Mouse (Mus musculus): ENCODE data around the gene Mup5.
"Not testable (repeated sequence)": the region's sequence is repeated elsewhere in the genome, so short reads cannot be mapped to it uniquely, and the experiment has no call there.

The Mup5 gene

DNA sequence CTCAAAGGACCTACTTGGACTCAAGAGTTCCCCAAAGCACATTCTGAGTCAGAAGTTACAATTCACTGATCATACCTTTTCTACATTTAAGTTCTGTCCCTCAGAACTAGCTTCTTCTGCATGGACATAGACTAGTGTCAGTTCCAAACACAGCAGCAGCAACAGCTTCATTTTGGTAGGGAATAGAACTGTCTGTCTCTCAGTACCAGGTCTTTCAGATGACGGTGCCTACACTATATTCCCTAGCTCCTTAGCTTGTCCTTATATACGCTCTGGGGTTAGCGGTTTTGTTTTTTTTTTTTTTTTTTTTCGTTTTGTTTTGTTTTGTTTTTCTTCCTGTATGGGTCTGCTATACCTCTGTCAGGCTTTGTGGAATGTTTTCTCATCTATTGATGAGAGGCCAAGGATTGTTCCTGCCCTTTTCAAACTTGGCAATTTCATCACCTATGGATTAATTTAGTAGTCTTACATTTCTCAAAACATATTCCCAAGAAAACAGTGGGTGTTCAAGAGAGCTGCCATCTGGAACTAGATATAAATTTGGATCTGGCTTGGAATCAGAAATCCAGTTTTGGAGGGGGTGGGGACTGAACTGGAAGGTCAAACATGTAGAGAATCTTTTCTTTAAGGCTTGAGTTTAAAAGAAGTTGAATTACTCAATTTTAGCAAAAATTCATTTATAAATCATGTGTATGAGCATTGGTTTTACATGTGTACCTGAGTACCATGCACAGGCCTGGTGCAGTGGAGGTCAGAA is at the start of gene Mup5:
Gene Mup5 (minus strand): TSS at position 282 of the 757 bp plus-strand sequence.
- TF ChIP-seq NANOG (IDR thresholded peaks at IDR 0.05; ENCODE audit: borderline replicate concordance, low read length) (no peak), CTCF (conservative IDR thresholded peaks at IDR 0.05; ENCODE audit: low read length) (no peak)
- H3K4me1 ChIP-seq (replicated peaks; ENCODE audit: low read depth, low read length) = no peaks in the 10 kb centered on the region
- peaks cover 44% of the 10 kb centered on the region for H3K9me3 ChIP-seq (ENCODE audit: low read length)
- H3K4me3 ChIP-seq (replicated peaks; ENCODE audit: low read length) = no peak within 1 kb of the TSS
- no peaks in the 10 kb centered on the region for H3K36me3 ChIP-seq (ENCODE audit: insufficient read depth, low read length)
- H3K27me3 ChIP-seq (ENCODE audit: insufficient read depth, low read length) = no peaks in the 10 kb centered on the region

DNA sequence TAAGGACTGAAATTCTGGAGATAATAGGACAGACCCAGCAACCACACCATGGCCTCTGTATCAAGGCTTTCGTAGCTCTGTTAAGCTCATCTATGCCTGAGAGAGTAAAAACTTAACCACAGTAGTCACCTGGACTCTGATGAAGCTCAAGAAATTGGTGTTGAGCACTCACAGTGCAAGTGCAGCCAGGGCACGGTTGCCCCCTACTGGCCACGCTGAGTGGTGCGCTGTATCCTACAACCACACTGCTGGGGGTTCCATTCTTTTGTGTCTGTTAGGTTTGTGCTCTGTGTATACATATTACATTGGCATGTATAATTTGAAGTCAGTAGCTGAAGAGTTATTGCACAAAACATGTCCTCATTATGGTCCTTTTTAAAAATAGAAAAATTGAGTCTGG is 23.1 kb upstream of the Mup5 start:
- Histone ChIP-seq H3K4me1 (replicated peaks; ENCODE audit: low read depth, low read length) (no peaks in the 10 kb centered on the region), H3K4me3 (replicated peaks; ENCODE audit: low read length) (no peak overlapping the region), H3K9me3 (ENCODE audit: low read length) (peaks cover 8% of the 10 kb centered on the region; the same call in 1 of the 2 replicates), H3K27me3 (ENCODE audit: insufficient read depth, low read length) (no peaks in the 10 kb centered on the region), H3K36me3 (ENCODE audit: insufficient read depth, low read length) (no peaks in the 10 kb centered on the region)
- TF ChIP-seq NANOG (IDR thresholded peaks at IDR 0.05; ENCODE audit: borderline replicate concordance, low read length) (no peak), CTCF (conservative IDR thresholded peaks at IDR 0.05; ENCODE audit: low read length) (peak; percentile 89)

DNA sequence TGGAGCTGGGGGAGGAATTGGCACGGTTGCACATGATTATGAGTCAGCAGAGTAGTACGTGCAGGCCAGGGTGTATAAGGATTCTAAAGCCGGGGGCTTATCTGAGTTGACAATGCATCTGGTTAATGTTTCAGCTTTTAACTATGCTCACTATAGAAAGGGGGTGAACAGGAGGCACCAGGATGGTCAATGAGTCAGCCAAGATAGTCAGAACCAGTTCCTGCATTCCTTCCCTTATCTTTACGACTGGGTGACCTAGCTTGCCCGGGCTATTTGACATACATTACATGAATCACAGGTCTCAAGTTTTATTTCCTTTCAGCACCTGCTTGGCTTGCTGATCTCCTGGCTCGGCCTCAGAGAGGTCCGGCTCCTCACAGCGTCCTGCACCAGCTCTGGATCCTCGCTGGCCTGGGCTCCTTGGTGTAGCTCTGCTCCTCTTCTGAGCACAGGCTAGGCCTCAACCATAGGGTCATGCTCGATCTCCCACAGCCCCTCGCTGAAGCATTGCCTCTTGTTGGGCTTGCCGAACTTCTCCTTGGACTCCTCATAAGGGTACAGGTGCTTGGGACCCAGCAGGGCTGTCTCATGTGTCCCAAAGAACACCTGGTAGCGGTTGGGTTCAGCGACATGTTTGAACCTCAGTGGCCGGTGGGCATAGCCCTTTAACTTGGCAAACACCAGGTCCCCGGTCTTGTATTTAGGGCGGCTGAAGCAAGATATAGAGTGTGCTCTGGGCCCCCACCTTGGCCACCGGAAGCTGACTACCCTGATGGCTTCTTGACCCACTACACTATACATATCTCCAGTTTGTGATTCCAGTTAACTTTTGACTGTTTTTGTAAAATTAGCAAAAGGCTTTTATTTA is 21.0 kb upstream of the Mup5 start:
- no peaks in the 10 kb centered on the region for H3K36me3 ChIP-seq (ENCODE audit: insufficient read depth, low read length)
- TF ChIP-seq NANOG (IDR thresholded peaks at IDR 0.05; ENCODE audit: borderline replicate concordance, low read length) (no peak), POU5F1 (IDR thresholded peaks at IDR 0.05; ENCODE audit: borderline replicate concordance, low read length) (no peak), CTCF (conservative IDR thresholded peaks at IDR 0.05; ENCODE audit: low read length) (no peak)
- H3K27me3 ChIP-seq (ENCODE audit: insufficient read depth, low read length) = no peaks in the 10 kb centered on the region

DNA sequence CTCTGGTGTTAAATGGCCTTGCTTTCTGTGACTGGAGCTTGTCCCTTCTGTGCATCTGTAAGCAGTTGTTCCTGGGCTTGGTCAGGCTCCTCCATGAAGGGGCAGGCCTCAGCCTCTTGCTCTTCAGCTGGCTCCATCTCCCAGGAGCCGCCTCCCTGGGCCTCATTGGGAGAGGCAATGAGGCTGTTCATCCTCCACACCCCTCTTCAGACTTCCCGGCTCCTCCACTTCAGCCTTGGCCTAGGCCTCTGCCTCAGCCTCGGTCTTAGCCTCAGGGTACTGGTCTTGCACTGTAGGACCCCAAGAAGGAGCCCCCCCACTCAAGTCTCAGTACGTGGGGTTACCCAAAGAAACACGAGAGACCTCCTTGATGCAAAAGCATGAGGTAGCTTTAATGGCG is 20.3 kb upstream of the Mup5 start:
- no peak overlapping the region for H3K4me3 ChIP-seq (replicated peaks; ENCODE audit: low read length)
- H3K4me1 ChIP-seq (replicated peaks; ENCODE audit: low read depth, low read length) = no peaks in the 10 kb centered on the region
- TF ChIP-seq POU5F1 (IDR thresholded peaks at IDR 0.05; ENCODE audit: borderline replicate concordance, low read length) (no peak), NANOG (IDR thresholded peaks at IDR 0.05; ENCODE audit: borderline replicate concordance, low read length) (no peak), CTCF (conservative IDR thresholded peaks at IDR 0.05; ENCODE audit: low read length) (no peak)
- no peaks in the 10 kb centered on the region for H3K27me3 ChIP-seq (ENCODE audit: insufficient read depth, low read length)
- H3K36me3 ChIP-seq (ENCODE audit: insufficient read depth, low read length) = no peaks in the 10 kb centered on the region
- peaks cover 15% of the 10 kb centered on the region for H3K9me3 ChIP-seq (ENCODE audit: low read length)

More for the DNA sequence above, 21.0 kb upstream of the Mup5 start:
- no peaks in the 10 kb centered on the region for H3K4me1 ChIP-seq (replicated peaks; ENCODE audit: low read depth, low read length)
- no peak overlapping the region for H3K4me3 ChIP-seq (replicated peaks; ENCODE audit: low read length)
- H3K9me3 ChIP-seq (ENCODE audit: low read length) = peaks cover 15% of the 10 kb centered on the region

DNA sequence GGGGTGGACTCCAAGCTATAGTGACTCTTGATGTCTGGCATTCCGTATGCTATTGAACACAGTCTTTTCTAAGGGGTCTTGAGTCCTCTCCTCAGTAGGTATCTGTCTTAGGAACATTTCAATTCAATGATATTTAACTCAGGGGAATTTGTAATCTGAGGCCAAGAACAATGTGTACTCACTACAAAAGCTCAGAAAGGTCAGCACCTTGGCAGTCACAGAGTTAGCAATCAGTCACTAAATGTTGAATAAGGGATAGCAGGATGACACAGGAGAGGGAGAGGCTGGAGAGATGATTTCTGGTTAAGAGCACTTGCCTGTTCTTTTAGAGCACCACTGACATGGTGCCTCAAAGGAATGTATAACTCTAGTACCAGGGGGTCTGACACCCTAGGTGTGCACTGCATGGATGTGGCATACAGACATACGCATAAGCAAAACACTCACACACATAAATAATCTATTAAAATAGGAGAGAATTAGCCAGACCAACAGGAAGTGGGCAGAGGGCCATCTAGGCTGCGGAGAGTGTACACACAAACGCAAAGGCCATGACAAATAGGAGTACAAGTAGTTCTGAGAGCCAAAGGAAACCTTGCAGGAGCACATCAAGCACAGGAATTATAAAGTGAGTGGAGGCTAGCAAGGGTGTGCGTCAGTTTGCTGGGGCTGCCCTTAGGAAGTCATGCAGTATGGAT is 9.9 kb upstream of the Mup5 start:
- Histone ChIP-seq H3K4me1 (replicated peaks; ENCODE audit: low read depth, low read length) (no peaks in the 10 kb centered on the region), H3K27me3 (ENCODE audit: insufficient read depth, low read length) (no peaks in the 10 kb centered on the region), H3K9me3 (ENCODE audit: low read length) (peaks cover 21% of the 10 kb centered on the region), H3K4me3 (replicated peaks; ENCODE audit: low read length) (no peak overlapping the region), H3K36me3 (ENCODE audit: insufficient read depth, low read length) (no peaks in the 10 kb centered on the region)
- TF ChIP-seq NANOG (IDR thresholded peaks at IDR 0.05; ENCODE audit: borderline replicate concordance, low read length) (no peak), POU5F1 (IDR thresholded peaks at IDR 0.05; ENCODE audit: borderline replicate concordance, low read length) (no peak), CTCF (conservative IDR thresholded peaks at IDR 0.05; ENCODE audit: low read length) (no peak)

DNA sequence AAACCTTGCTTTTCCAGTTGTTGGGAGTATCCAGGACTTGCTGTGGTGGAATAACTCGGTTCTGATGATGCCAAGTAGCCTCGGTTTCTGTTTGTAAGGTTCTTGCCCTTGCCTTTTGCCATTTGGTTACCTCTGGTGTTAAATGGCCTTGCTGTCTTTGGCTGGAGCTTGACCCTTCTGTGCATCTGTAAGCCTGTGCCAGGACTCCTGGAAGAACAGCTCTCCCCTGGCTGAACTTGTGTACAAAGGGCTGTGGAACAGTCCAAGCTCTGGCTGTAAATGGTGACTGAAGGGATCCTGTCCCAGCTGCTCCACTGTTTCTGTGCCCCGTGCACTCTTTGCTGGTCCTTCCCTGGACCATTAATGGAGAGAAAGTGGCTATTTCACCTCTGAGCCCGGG is 5.8 kb downstream of the Mup5 start:
- Histone ChIP-seq H3K4me3 (replicated peaks; ENCODE audit: low read length) (no peak overlapping the region), H3K36me3 (ENCODE audit: insufficient read depth, low read length) (no peaks in the 10 kb centered on the region), H3K9me3 (ENCODE audit: low read length) (peaks cover 74% of the 10 kb centered on the region), H3K27me3 (ENCODE audit: insufficient read depth, low read length) (no peaks in the 10 kb centered on the region), H3K4me1 (replicated peaks; ENCODE audit: low read depth, low read length) (no peaks in the 10 kb centered on the region)
- TF ChIP-seq NANOG (IDR thresholded peaks at IDR 0.05; ENCODE audit: borderline replicate concordance, low read length) (no peak), CTCF (conservative IDR thresholded peaks at IDR 0.05; ENCODE audit: low read length) (no peak), POU5F1 (IDR thresholded peaks at IDR 0.05; ENCODE audit: borderline replicate concordance, low read length) (no peak)

DNA sequence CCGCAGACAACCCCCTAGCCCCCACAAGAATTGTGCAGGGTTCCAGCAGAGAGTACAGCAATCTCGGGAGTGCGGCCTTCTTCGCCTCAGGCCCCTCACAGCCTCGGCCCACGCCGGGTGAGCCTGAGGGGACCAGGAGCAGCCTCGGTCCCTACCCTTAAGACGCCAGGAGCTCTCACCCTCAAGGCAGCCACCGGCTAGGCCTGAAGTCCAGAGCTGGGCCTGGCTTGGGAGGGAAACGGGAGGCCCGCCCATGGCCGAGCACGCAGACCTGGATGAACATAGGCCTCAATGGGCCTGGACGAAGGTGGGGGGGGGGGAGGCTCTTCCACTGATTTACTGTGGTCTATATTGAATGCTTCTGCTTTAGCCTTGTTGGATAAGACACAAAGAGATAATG is 11.8 kb downstream of the Mup5 start:
- Histone ChIP-seq H3K9me3 (ENCODE audit: low read length) (peaks cover 69% of the 10 kb centered on the region), H3K27me3 (ENCODE audit: insufficient read depth, low read length) (no peaks in the 10 kb centered on the region), H3K4me3 (replicated peaks; ENCODE audit: low read length) (no peak overlapping the region), H3K36me3 (ENCODE audit: insufficient read depth, low read length) (no peaks in the 10 kb centered on the region; the same call in 1 of the 2 replicates), H3K4me1 (replicated peaks; ENCODE audit: low read depth, low read length) (no peaks in the 10 kb centered on the region)
- TF ChIP-seq CTCF (conservative IDR thresholded peaks at IDR 0.05; ENCODE audit: low read length) (no peak), POU5F1 (IDR thresholded peaks at IDR 0.05; ENCODE audit: borderline replicate concordance, low read length) (no peak), NANOG (IDR thresholded peaks at IDR 0.05; ENCODE audit: borderline replicate concordance, low read length) (no peak)

DNA sequence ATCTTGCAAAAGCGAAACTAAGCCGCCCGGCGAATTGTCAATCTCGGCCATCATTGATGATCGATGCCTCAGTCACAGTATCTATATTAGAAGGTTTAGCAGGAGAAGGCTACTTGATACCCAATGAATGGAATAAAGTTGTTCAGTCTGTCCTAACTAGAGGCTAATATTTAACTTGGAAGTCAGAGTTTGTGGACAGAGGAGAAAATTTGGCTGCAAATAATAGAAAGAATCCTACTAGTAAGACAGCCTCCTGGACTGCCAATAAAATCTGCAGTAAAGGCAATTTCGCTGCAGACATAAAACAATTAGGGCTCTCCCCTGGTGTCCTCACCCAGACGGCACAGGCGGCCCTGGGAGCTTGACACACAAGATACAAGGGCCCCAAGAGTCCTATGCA is 12.5 kb downstream of the Mup5 start:
- not testable (repeated sequence) for H3K4me3 ChIP-seq (replicated peaks; ENCODE audit: low read length); H3K4me1 ChIP-seq (replicated peaks; ENCODE audit: low read depth, low read length); H3K27me3 ChIP-seq (ENCODE audit: insufficient read depth, low read length); H3K36me3 ChIP-seq (ENCODE audit: insufficient read depth, low read length)
- peaks cover 65% of the 10 kb centered on the region for H3K9me3 ChIP-seq (ENCODE audit: low read length)
